Mouse (Mus musculus): Measurements from ENCODE around the gene Lmx1b. TPM values are rescaled to one million over a fixed set of nuclear protein-coding genes. Genes with fewer than 3 reads are reported as not detected.

The Lmx1b gene
- 0.03 TPM in 1 of 2 replicates, not detected in the other for polyA plus RNA-seq (2014; fragmentation: Nextera tagmentation; extraction: Ambion mirVana)

DNA sequence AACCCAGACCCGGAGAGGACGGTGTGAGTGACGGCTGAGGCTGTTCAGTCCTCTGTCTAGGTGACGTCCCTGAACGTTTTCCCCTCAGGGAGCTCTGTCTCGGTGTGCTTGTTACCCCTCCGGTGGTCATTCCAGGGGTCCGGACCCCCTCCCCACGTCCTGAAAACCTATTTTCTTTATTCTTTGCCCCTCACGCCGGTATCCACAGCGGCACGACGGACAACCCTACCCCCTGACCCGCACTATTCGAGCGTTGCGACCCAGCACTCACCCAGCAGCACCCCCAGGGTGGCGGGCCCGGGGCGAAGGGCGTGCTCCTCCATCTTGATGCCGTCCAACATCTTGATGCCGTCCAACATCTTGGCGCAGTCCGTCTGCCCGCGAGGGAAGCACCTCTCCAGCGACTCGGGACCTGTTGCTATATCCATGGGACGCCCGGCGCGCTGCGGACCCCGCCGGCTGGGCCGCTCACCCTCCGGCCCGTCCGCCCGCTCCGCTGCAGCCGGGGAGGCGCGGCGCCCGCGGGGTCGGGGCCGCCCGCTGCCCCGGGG lies at the start of gene Lmx1b:
Gene Lmx1b, minus strand, starts transcription at position 341 of the 551 bp plus-strand sequence.
- H3K27ac ChIP-seq (ENCODE audit: low read depth, low read length), result no peak within 1 kb of the TSS
- H3K9me3 ChIP-seq (replicated peaks; ENCODE audit: control insufficient read depth, low read length), result no peaks in the 10 kb centered on the region
- no peak for ATAC-seq (replicated peaks; ENCODE audit: insufficient number of reproducible peaks, low FRiP score, low TSS enrichment)
- 2% methylated on average over 42 of the region's 53 CpGs for WGBS (ENCODE audit: insufficient replicate concordance)
- H3K4me3 ChIP-seq (ENCODE audit: low read depth, low read length), result peak within 1 kb of the TSS; percentile 46
- H3K27me3 ChIP-seq (ENCODE audit: control insufficient read depth, insufficient read depth, low read length), result peaks cover 92% of the 10 kb centered on the region
- no peak within 1 kb of the TSS for H3K9ac ChIP-seq (ENCODE audit: low read depth, low read length)
- peaks cover 10% of the 10 kb centered on the region for H3K4me1 ChIP-seq (ENCODE audit: control insufficient read depth, insufficient read depth, low read length)
- peak within 1 kb of the TSS; percentile 71 for H3K4me2 ChIP-seq
- H3K36me3 ChIP-seq (ENCODE audit: control insufficient read depth, insufficient read depth, low read length), result no peaks in the 10 kb centered on the region

GRCm38 (mm10) chr2:33689880-33690462 lies 49.7 kb upstream of the Lmx1b start:
- Histone ChIP-seq H3K27me3 (ENCODE audit: control insufficient read depth, insufficient read depth, low read length) (peaks cover 25% of the 10 kb centered on the region), H3K4me1 (ENCODE audit: control insufficient read depth, insufficient read depth, low read length) (peaks cover 4% of the 10 kb centered on the region; the same call in 1 of the 2 replicates), H3K9me3 (replicated peaks; ENCODE audit: control insufficient read depth, low read length) (no peaks in the 10 kb centered on the region), H3K36me3 (ENCODE audit: control insufficient read depth, insufficient read depth, low read length) (no peaks in the 10 kb centered on the region), H3K27ac (ENCODE audit: low read depth, low read length) (no peak overlapping the region), H3K9ac (ENCODE audit: low read depth, low read length) (no peak overlapping the region), H3K4me3 (ENCODE audit: low read depth, low read length) (no peak overlapping the region), H3K4me2 (no peak overlapping the region)
- 18% methylated on average over 9 of the region's 9 CpGs for WGBS (ENCODE audit: insufficient replicate concordance)
- ATAC-seq (replicated peaks; ENCODE audit: insufficient number of reproducible peaks, low FRiP score, low TSS enrichment), result no peak

DNA sequence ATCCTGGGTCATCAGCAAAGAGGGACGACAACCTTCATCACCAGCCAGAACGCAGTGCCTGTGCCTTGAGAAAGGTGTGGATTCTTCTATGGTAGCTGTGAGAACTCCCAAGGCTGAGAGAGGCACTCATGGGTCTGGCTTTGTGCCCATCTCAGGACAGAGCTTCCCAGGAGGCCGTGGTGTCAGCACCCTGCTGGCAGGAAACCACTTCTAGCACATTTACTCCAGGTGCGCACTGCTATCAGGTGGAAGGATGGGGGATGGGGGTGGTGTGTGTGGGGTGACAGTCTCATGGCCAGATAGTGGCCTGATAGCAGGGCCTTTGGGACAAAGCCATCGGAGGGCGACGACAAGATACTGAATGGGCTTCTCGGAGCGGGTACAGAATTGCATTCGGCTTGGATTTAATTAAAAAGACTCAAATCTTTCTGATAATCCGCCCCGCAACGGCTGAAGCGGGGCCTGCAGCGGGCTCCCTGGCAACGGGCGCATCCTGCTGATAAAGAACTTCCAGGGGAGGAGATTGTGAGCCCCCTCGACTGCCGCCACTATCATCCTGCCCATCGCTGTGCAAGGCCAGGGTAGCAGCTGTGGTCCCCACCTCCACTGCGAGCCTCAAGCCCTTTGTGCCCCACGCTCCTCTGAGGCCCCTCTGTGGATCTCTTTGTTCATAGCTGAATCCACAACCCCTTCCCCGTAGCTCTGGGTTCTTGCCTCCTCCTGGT lies 49.0 kb upstream of the Lmx1b start:
- Histone ChIP-seq H3K4me2 (no peak overlapping the region), H3K4me3 (ENCODE audit: low read depth, low read length) (no peak overlapping the region), H3K4me1 (ENCODE audit: control insufficient read depth, insufficient read depth, low read length) (peaks cover 4% of the 10 kb centered on the region; the same call in 1 of the 2 replicates), H3K36me3 (ENCODE audit: control insufficient read depth, insufficient read depth, low read length) (no peaks in the 10 kb centered on the region), H3K9ac (ENCODE audit: low read depth, low read length) (no peak overlapping the region), H3K9me3 (replicated peaks; ENCODE audit: control insufficient read depth, low read length) (no peaks in the 10 kb centered on the region), H3K27ac (ENCODE audit: low read depth, low read length) (no peak overlapping the region), H3K27me3 (ENCODE audit: control insufficient read depth, insufficient read depth, low read length) (peaks cover 25% of the 10 kb centered on the region)
- WGBS (ENCODE audit: insufficient replicate concordance), result 30% methylated on average over 23 of the region's 23 CpGs
- ATAC-seq (replicated peaks; ENCODE audit: insufficient number of reproducible peaks, low FRiP score, low TSS enrichment), result no peak

DNA sequence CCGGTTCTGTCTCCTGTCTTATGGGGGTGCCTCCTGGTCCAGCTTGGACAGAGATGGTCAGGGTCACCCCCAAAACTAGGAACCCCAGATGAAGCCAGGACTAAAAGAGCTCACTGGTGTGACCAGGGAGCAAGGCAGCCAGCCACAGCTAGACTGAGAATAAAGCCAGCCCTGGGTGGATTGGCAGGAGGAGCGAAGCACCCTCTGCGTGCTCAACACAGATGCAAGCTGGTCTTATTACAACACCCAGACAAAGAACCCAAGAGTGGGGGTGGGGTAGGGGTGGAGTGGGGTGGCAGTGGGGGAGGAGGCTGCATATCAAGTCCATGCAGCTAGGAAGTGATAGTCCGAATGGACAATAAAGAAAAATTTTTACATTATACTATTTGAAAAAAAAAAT lies 43.3 kb upstream of the Lmx1b start:
- H3K4me3 ChIP-seq (ENCODE audit: low read depth, low read length), result no peak overlapping the region
- no peak for ATAC-seq (replicated peaks; ENCODE audit: insufficient number of reproducible peaks, low FRiP score, low TSS enrichment)
- no peaks in the 10 kb centered on the region for H3K4me1 ChIP-seq (ENCODE audit: control insufficient read depth, insufficient read depth, low read length)
- no peaks in the 10 kb centered on the region for H3K9me3 ChIP-seq (replicated peaks; ENCODE audit: control insufficient read depth, low read length)
- H3K27me3 ChIP-seq (ENCODE audit: control insufficient read depth, insufficient read depth, low read length), result peaks cover 15% of the 10 kb centered on the region
- H3K9ac ChIP-seq (ENCODE audit: low read depth, low read length), result no peak overlapping the region
- 77% methylated on average over 4 of the region's 4 CpGs for WGBS (ENCODE audit: insufficient replicate concordance)
- H3K4me2 ChIP-seq, result no peak overlapping the region
- H3K36me3 ChIP-seq (ENCODE audit: control insufficient read depth, insufficient read depth, low read length), result no peaks in the 10 kb centered on the region
- no peak overlapping the region for H3K27ac ChIP-seq (ENCODE audit: low read depth, low read length)

- no peak overlapping the region for H3K9ac ChIP-seq (ENCODE audit: low read depth, low read length)
- no peak overlapping the region for H3K4me3 ChIP-seq (ENCODE audit: low read depth, low read length)
- WGBS (ENCODE audit: insufficient replicate concordance), result 27% methylated on average over 6 of the region's 6 CpGs
Measured at GRCm38 (mm10) chr2:33683095-33683494, 42.8 kb upstream of the Lmx1b start.

DNA sequence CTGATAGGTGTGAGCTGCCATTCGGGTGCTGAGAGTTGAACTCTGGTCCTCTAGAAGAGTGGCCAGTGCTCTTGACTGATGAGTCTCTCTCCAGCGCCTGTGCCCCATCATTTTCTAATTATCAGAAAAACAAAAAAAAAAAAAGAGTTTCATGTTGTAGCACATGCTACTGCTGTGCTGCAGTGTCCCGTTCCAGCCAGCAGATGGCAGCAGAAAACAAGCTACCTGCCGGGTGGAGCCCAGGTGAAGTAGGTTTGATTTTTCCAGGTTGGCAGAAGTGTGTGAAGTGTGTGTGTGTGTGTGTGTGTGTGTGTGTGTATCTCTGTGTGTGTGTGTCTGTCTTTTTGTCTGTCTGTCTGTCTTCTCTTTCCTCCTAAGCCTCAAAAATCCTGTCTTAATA lies 41.9 kb upstream of the Lmx1b start:
- Histone ChIP-seq H3K36me3 (ENCODE audit: control insufficient read depth, insufficient read depth, low read length) (no peaks in the 10 kb centered on the region), H3K9ac (ENCODE audit: low read depth, low read length) (no peak overlapping the region), H3K27me3 (ENCODE audit: control insufficient read depth, insufficient read depth, low read length) (peaks cover 10% of the 10 kb centered on the region), H3K27ac (ENCODE audit: low read depth, low read length) (no peak overlapping the region), H3K9me3 (replicated peaks; ENCODE audit: control insufficient read depth, low read length) (no peaks in the 10 kb centered on the region), H3K4me2 (no peak overlapping the region), H3K4me1 (ENCODE audit: control insufficient read depth, insufficient read depth, low read length) (no peaks in the 10 kb centered on the region), H3K4me3 (ENCODE audit: low read depth, low read length) (no peak overlapping the region)
- no peak for ATAC-seq (replicated peaks; ENCODE audit: insufficient number of reproducible peaks, low FRiP score, low TSS enrichment)
- 10% methylated on average over 4 of the region's 4 CpGs for WGBS (ENCODE audit: insufficient replicate concordance)

More at GRCm38 (mm10) chr2:33683095-33683494, 42.8 kb upstream of the Lmx1b start:
- H3K27ac ChIP-seq (ENCODE audit: low read depth, low read length), result no peak overlapping the region
- peaks cover 10% of the 10 kb centered on the region for H3K27me3 ChIP-seq (ENCODE audit: control insufficient read depth, insufficient read depth, low read length)
- no peak overlapping the region for H3K4me2 ChIP-seq
- no peaks in the 10 kb centered on the region for H3K4me1 ChIP-seq (ENCODE audit: control insufficient read depth, insufficient read depth, low read length)
- H3K9me3 ChIP-seq (replicated peaks; ENCODE audit: control insufficient read depth, low read length), result no peaks in the 10 kb centered on the region
- ATAC-seq (replicated peaks; ENCODE audit: insufficient number of reproducible peaks, low FRiP score, low TSS enrichment), result no peak
- no peaks in the 10 kb centered on the region for H3K36me3 ChIP-seq (ENCODE audit: control insufficient read depth, insufficient read depth, low read length)

GRCm38 (mm10) chr2:33678950-33679654 lies 38.8 kb upstream of the Lmx1b start:
- no peak for ATAC-seq (replicated peaks; ENCODE audit: insufficient number of reproducible peaks, low FRiP score, low TSS enrichment)
- H3K9ac ChIP-seq (ENCODE audit: low read depth, low read length), result no peak overlapping the region
- no peak overlapping the region for H3K4me3 ChIP-seq (ENCODE audit: low read depth, low read length)
- no peak overlapping the region for H3K4me2 ChIP-seq
- H3K36me3 ChIP-seq (ENCODE audit: control insufficient read depth, insufficient read depth, low read length), result no peaks in the 10 kb centered on the region
- no peaks in the 10 kb centered on the region for H3K9me3 ChIP-seq (replicated peaks; ENCODE audit: control insufficient read depth, low read length)
- H3K27me3 ChIP-seq (ENCODE audit: control insufficient read depth, insufficient read depth, low read length), result peaks cover 10% of the 10 kb centered on the region
- H3K27ac ChIP-seq (ENCODE audit: low read depth, low read length), result no peak overlapping the region
- 77% methylated on average over 12 of the region's 12 CpGs for WGBS (ENCODE audit: insufficient replicate concordance)
- H3K4me1 ChIP-seq (ENCODE audit: control insufficient read depth, insufficient read depth, low read length), result no peaks in the 10 kb centered on the region

DNA sequence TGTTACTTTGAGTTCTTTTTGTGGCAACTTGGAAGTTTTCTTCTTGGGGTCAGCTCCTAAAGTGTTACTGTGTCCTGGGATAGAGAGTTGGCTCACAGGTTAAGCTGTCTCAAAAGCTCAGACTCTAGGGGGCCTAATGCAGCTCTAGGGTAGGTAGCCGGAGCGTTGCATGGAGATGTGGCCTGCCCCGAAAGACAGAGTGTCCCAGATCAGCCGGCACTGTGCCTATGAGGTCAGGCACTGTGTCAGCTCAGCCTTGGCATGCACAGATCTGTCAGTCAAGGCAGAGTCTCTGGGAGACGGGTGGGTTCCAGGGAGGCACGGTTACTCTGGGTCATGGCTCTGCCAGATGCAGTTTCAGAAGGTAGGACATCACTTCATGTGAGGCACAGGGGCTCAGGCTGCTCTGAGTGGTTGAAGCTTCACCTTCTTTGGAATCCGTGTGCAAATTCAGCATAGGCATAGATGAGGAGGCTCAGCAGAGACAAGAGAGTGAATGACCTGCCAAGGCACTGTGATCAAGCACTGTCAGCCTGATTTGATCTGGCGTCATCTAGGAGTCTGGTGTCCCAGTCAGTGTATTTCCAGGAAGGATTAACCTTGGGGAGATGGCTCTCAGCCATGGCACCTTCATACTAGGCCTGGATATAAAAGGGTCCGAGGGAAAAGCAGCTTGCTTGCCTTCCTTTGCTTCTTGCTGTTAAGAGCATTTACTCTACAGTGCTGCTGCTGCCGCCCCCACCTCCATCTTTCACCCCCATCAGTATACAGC lies 32.6 kb upstream of the Lmx1b start:
- H3K27ac ChIP-seq (ENCODE audit: low read depth, low read length), result no peak overlapping the region
- H3K4me1 ChIP-seq (ENCODE audit: control insufficient read depth, insufficient read depth, low read length), result no peaks in the 10 kb centered on the region
- no peak overlapping the region for H3K4me2 ChIP-seq
- 0 out of 2 replicates have a peak, but pooled peaks cover 2% of the 10 kb centered on the region for H3K27me3 ChIP-seq (ENCODE audit: control insufficient read depth, insufficient read depth, low read length)
- no peaks in the 10 kb centered on the region for H3K36me3 ChIP-seq (ENCODE audit: control insufficient read depth, insufficient read depth, low read length)
- WGBS (ENCODE audit: insufficient replicate concordance), result 70% methylated on average over 10 of the region's 10 CpGs
- ATAC-seq (replicated peaks; ENCODE audit: insufficient number of reproducible peaks, low FRiP score, low TSS enrichment), result no peak
- H3K4me3 ChIP-seq (ENCODE audit: low read depth, low read length), result no peak overlapping the region
- no peak overlapping the region for H3K9ac ChIP-seq (ENCODE audit: low read depth, low read length)
- H3K9me3 ChIP-seq (replicated peaks; ENCODE audit: control insufficient read depth, low read length), result no peaks in the 10 kb centered on the region
